Mouse (Mus musculus): ENCODE measurements around the gene Ush1c. TPM values are rescaled to one million over a fixed set of nuclear protein-coding genes. Genes with fewer than 3 reads are reported as not detected.

The Ush1c gene
- polyA plus RNA-seq, 1 experiment from 2014 or later = 3.4 TPM

- H3K4me2 ChIP-seq (ENCODE audit: low read depth, severe bottlenecking) = no peak overlapping the region
- no peaks in the 10 kb centered on the region for H3K36me3 ChIP-seq (ENCODE audit: control insufficient read depth, insufficient read depth, low read length)
- ATAC-seq (ENCODE audit: insufficient number of reproducible peaks, low FRiP score, low TSS enrichment, low read depth) (no peak), DNase-seq (ENCODE audit: low spot score) (no peak)
- no peak overlapping the region for H3K4me3 ChIP-seq (ENCODE audit: low read depth, low read length)
- no peaks in the 10 kb centered on the region for H3K4me1 ChIP-seq (ENCODE audit: control insufficient read depth, insufficient read depth, low read length)
- 97% methylated on average over 11 of the region's 11 CpGs for WGBS
- H3K9ac ChIP-seq (ENCODE audit: low read length) = no peak overlapping the region
- no peaks in the 10 kb centered on the region for H3K9me3 ChIP-seq (ENCODE audit: control insufficient read depth, low read length)
- H3K27ac ChIP-seq (replicated peaks; ENCODE audit: low read depth, low read length) = no peak overlapping the region
- no peaks in the 10 kb centered on the region for H3K27me3 ChIP-seq (ENCODE audit: control insufficient read depth, insufficient read depth, low read length)
These were observed 72.4 kb downstream of the Ush1c start for GRCm38 (mm10) chr7:46165876-46166275.

- H3K27ac ChIP-seq (replicated peaks; ENCODE audit: low read depth, low read length) = no peak overlapping the region
- no peak overlapping the region for H3K4me3 ChIP-seq (ENCODE audit: low read depth, low read length)
- H3K27me3 ChIP-seq (ENCODE audit: control insufficient read depth, insufficient read depth, low read length) = no peaks in the 10 kb centered on the region
- no peak overlapping the region for H3K4me2 ChIP-seq (ENCODE audit: low read depth, severe bottlenecking)
- DNase-seq (ENCODE audit: low spot score) = no peak
- no peak overlapping the region for H3K9ac ChIP-seq (ENCODE audit: low read length)
- WGBS = 71% methylated on average over 5 of the region's 5 CpGs
- H3K9me3 ChIP-seq (ENCODE audit: control insufficient read depth, low read length) = no peaks in the 10 kb centered on the region
- no peaks in the 10 kb centered on the region for H3K36me3 ChIP-seq (ENCODE audit: control insufficient read depth, insufficient read depth, low read length)
- H3K4me1 ChIP-seq (ENCODE audit: control insufficient read depth, insufficient read depth, low read length) = no peaks in the 10 kb centered on the region
- ATAC-seq (ENCODE audit: insufficient number of reproducible peaks, low FRiP score, low TSS enrichment, low read depth) = no peak
These were observed 75.6 kb downstream of the Ush1c start for GRCm38 (mm10) chr7:46162731-46163130.

GRCm38 (mm10) chr7:46162132-46162727 is 76.1 kb downstream of the Ush1c start:
- H3K27ac ChIP-seq (replicated peaks; ENCODE audit: low read depth, low read length) = no peak overlapping the region
- no peak overlapping the region for H3K9ac ChIP-seq (ENCODE audit: low read length)
- ATAC-seq (ENCODE audit: insufficient number of reproducible peaks, low FRiP score, low TSS enrichment, low read depth) (no peak), DNase-seq (ENCODE audit: low spot score) (no peak)
- no peaks in the 10 kb centered on the region for H3K36me3 ChIP-seq (ENCODE audit: control insufficient read depth, insufficient read depth, low read length)
- H3K27me3 ChIP-seq (ENCODE audit: control insufficient read depth, insufficient read depth, low read length) = no peaks in the 10 kb centered on the region
- 76% methylated on average over 11 of the region's 11 CpGs for WGBS
- no peak overlapping the region for H3K4me3 ChIP-seq (ENCODE audit: low read depth, low read length)
- H3K4me1 ChIP-seq (ENCODE audit: control insufficient read depth, insufficient read depth, low read length) = no peaks in the 10 kb centered on the region
- no peak overlapping the region for H3K4me2 ChIP-seq (ENCODE audit: low read depth, severe bottlenecking)
- H3K9me3 ChIP-seq (ENCODE audit: control insufficient read depth, low read length) = no peaks in the 10 kb centered on the region

- DNase-seq (ENCODE audit: low spot score) (no peak), ATAC-seq (ENCODE audit: insufficient number of reproducible peaks, low FRiP score, low TSS enrichment, low read depth) (no peak)
- H3K36me3 ChIP-seq (ENCODE audit: control insufficient read depth, insufficient read depth, low read length) = no peaks in the 10 kb centered on the region
- H3K27ac ChIP-seq (replicated peaks; ENCODE audit: low read depth, low read length) = no peak overlapping the region
- no peaks in the 10 kb centered on the region for H3K9me3 ChIP-seq (ENCODE audit: control insufficient read depth, low read length)
- H3K27me3 ChIP-seq (ENCODE audit: control insufficient read depth, insufficient read depth, low read length) = no peaks in the 10 kb centered on the region
- H3K4me3 ChIP-seq (ENCODE audit: low read depth, low read length) = no peak overlapping the region
- H3K4me2 ChIP-seq (ENCODE audit: low read depth, severe bottlenecking) = no peak overlapping the region
- WGBS = 51% methylated on average over 3 of the region's 3 CpGs
- no peak overlapping the region for H3K9ac ChIP-seq (ENCODE audit: low read length)
- no peaks in the 10 kb centered on the region for H3K4me1 ChIP-seq (ENCODE audit: control insufficient read depth, insufficient read depth, low read length)
These were observed 76.7 kb downstream of the Ush1c start for GRCm38 (mm10) chr7:46161615-46162014.

GRCm38 (mm10) chr7:46157746-46158145 is 80.6 kb downstream of the Ush1c start:
- no peak overlapping the region for H3K4me3 ChIP-seq (ENCODE audit: low read depth, low read length)
- 0 out of 2 replicates have a peak, but pooled peaks cover 3% of the 10 kb centered on the region for H3K27me3 ChIP-seq (ENCODE audit: control insufficient read depth, insufficient read depth, low read length)
- no peak overlapping the region for H3K9ac ChIP-seq (ENCODE audit: low read length)
- 83% methylated on average over 7 of the region's 7 CpGs for WGBS
- no peaks in the 10 kb centered on the region for H3K4me1 ChIP-seq (ENCODE audit: control insufficient read depth, insufficient read depth, low read length)
- no peaks in the 10 kb centered on the region for H3K9me3 ChIP-seq (ENCODE audit: control insufficient read depth, low read length)
- H3K4me2 ChIP-seq (ENCODE audit: low read depth, severe bottlenecking) = no peak overlapping the region
- H3K36me3 ChIP-seq (ENCODE audit: control insufficient read depth, insufficient read depth, low read length) = no peaks in the 10 kb centered on the region
- H3K27ac ChIP-seq (replicated peaks; ENCODE audit: low read depth, low read length) = no peak overlapping the region
- ATAC-seq (ENCODE audit: insufficient number of reproducible peaks, low FRiP score, low TSS enrichment, low read depth) = no peak
- no peak for DNase-seq (ENCODE audit: low spot score)

- H3K27ac ChIP-seq (replicated peaks; ENCODE audit: low read depth, low read length) = no peak overlapping the region
- no peak for DNase-seq (ENCODE audit: low spot score)
These were observed 83.5 kb downstream of the Ush1c start for GRCm38 (mm10) chr7:46154498-46155488.

GRCm38 (mm10) chr7:46152819-46153351 is 85.4 kb downstream of the Ush1c start:
- no peak overlapping the region for H3K4me3 ChIP-seq (ENCODE audit: low read depth, low read length)
- H3K4me1 ChIP-seq (ENCODE audit: control insufficient read depth, insufficient read depth, low read length) = no peaks in the 10 kb centered on the region
- 0 out of 2 replicates have a peak, but pooled peaks cover 3% of the 10 kb centered on the region for H3K27me3 ChIP-seq (ENCODE audit: control insufficient read depth, insufficient read depth, low read length)
- H3K36me3 ChIP-seq (ENCODE audit: control insufficient read depth, insufficient read depth, low read length) = no peaks in the 10 kb centered on the region
- H3K9me3 ChIP-seq (ENCODE audit: control insufficient read depth, low read length) = no peaks in the 10 kb centered on the region
- WGBS = 69% methylated on average over 9 of the region's 9 CpGs
- H3K9ac ChIP-seq (ENCODE audit: low read length) = no peak overlapping the region
- H3K4me2 ChIP-seq (ENCODE audit: low read depth, severe bottlenecking) = no peak overlapping the region
- no peak for DNase-seq (ENCODE audit: low spot score)
- ATAC-seq (ENCODE audit: insufficient number of reproducible peaks, low FRiP score, low TSS enrichment, low read depth) = no peak
- H3K27ac ChIP-seq (replicated peaks; ENCODE audit: low read depth, low read length) = no peak overlapping the region

More at GRCm38 (mm10) chr7:46154498-46155488, 83.5 kb downstream of the Ush1c start:
- ATAC-seq (ENCODE audit: insufficient number of reproducible peaks, low FRiP score, low TSS enrichment, low read depth) = no peak
- Histone ChIP-seq H3K27me3 (ENCODE audit: control insufficient read depth, insufficient read depth, low read length) (0 out of 2 replicates have a peak, but pooled peaks cover 3% of the 10 kb centered on the region), H3K4me2 (ENCODE audit: low read depth, severe bottlenecking) (no peak overlapping the region), H3K9me3 (ENCODE audit: control insufficient read depth, low read length) (no peaks in the 10 kb centered on the region), H3K4me1 (ENCODE audit: control insufficient read depth, insufficient read depth, low read length) (no peaks in the 10 kb centered on the region), H3K9ac (ENCODE audit: low read length) (no peak overlapping the region), H3K4me3 (ENCODE audit: low read depth, low read length) (no peak overlapping the region), H3K36me3 (ENCODE audit: control insufficient read depth, insufficient read depth, low read length) (no peaks in the 10 kb centered on the region)
- 35% methylated on average over 18 of the region's 18 CpGs for WGBS

GRCm38 (mm10) chr7:46147417-46147816 is 90.9 kb downstream of the Ush1c start:
- WGBS = 87% methylated on average over 7 of the region's 7 CpGs
- no peaks in the 10 kb centered on the region for H3K9me3 ChIP-seq (ENCODE audit: control insufficient read depth, low read length)
- H3K4me2 ChIP-seq (ENCODE audit: low read depth, severe bottlenecking) = no peak overlapping the region
- no peaks in the 10 kb centered on the region for H3K4me1 ChIP-seq (ENCODE audit: control insufficient read depth, insufficient read depth, low read length)
- H3K4me3 ChIP-seq (ENCODE audit: low read depth, low read length) = no peak overlapping the region
- ATAC-seq (ENCODE audit: insufficient number of reproducible peaks, low FRiP score, low TSS enrichment, low read depth) = no peak
- H3K36me3 ChIP-seq (ENCODE audit: control insufficient read depth, insufficient read depth, low read length) = no peaks in the 10 kb centered on the region
- no peak overlapping the region for H3K9ac ChIP-seq (ENCODE audit: low read length)
- DNase-seq (ENCODE audit: low spot score) = no peak
- no peak overlapping the region for H3K27ac ChIP-seq (replicated peaks; ENCODE audit: low read depth, low read length)
- H3K27me3 ChIP-seq (ENCODE audit: control insufficient read depth, insufficient read depth, low read length) = no peaks in the 10 kb centered on the region

All from limb, embryonic 11.5 days (tissue).